Mouse (Mus musculus): ENCODE data around the gene Utrn.

GRCm38 (mm10) chr10:12554090-12554718 is 315.0 kb downstream of the Utrn start:
- no peak for TF ChIP-seq CTCF (IDR thresholded peaks at IDR 0.05; ENCODE audit: borderline replicate concordance, extremely low read depth, insufficient read depth, insufficient read length)
- TF ChIP-seq POLR2A (IDR thresholded peaks at IDR 0.05; ENCODE audit: borderline replicate concordance, extremely low read depth, insufficient read depth, insufficient read length, poor library complexity, severe bottlenecking) = no peak
